Mouse (Mus musculus): Measurements from ENCODE around the gene Hebp1. TPM values are rescaled to one million over a fixed set of nuclear protein-coding genes. Genes with fewer than 3 reads are reported as not detected.

The Hebp1 gene
- polyA plus RNA-seq, 1 experiment from 2014 or later, result 129 TPM

DNA sequence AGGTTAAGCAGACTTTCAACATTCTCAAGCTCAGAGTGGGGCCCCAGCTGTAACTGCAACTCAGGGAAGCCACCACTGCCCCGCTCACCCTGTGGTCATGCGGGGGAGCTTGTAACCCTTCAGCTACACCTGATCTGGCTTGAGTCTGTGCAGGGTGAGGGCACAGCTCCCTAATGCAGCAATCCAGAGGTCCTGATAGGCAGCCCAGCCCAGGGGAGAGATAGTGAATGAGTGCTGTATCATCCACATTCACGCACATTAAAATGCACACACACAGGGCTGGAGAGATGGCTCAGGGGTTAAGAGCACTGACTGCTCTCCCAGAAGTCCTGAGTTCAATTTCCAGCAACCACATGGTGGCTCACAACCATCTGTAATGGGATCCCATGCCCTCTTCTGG, 19.2 kb downstream of the Hebp1 start:
- no peak for DNase-seq
- no peaks in the 10 kb centered on the region for H3K9me3 ChIP-seq (replicated peaks)
- no peak overlapping the region for H3K4me3 ChIP-seq (replicated peaks)
- ATAC-seq (ENCODE audit: low read depth), result peak; percentile 80
- no peak overlapping the region for H3K4me2 ChIP-seq
- H3K27ac ChIP-seq, result no peak overlapping the region
- H3K4me1 ChIP-seq (replicated peaks), result peaks cover 16% of the 10 kb centered on the region
- H3K27me3 ChIP-seq, result peaks cover 35% of the 10 kb centered on the region
- WGBS (ENCODE audit: insufficient replicate concordance), result 20% methylated on average over 3 of the region's 3 CpGs
- no peak overlapping the region for H3K9ac ChIP-seq
- H3K36me3 ChIP-seq, result no peaks in the 10 kb centered on the region

- peaks cover 10% of the 10 kb centered on the region for H3K4me1 ChIP-seq (replicated peaks)
- no peak overlapping the region for H3K9ac ChIP-seq
- no peak overlapping the region for H3K4me3 ChIP-seq (replicated peaks)
- no peak overlapping the region for H3K4me2 ChIP-seq
- H3K9me3 ChIP-seq (replicated peaks), result no peaks in the 10 kb centered on the region
- no peaks in the 10 kb centered on the region for H3K36me3 ChIP-seq
- peaks cover 35% of the 10 kb centered on the region for H3K27me3 ChIP-seq
- no peak overlapping the region for H3K27ac ChIP-seq
- DNase-seq (no peak), ATAC-seq (ENCODE audit: low read depth) (no peak)
These were observed 20.6 kb downstream of the Hebp1 start for GRCm38 (mm10) chr6:135177271-135177670.

DNA sequence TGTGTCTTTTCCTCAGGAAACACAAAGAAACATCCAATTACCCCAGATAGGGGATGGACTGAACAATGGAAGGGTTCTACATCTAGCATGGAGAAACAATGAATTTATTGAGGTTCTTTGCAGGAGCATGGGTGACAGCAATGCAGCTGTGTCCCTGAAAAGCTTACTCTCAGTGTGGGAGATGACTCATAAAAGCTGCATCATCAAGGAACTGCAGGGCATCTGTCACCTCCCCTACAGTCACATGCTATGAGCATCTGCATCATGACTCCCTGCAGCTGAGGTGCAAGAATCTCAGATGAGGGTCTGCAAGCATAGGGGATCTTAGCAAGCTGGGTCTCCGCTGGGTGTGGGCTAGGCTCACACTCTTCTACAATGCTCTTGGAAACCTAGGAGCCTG, 22.8 kb downstream of the Hebp1 start:
- no peak overlapping the region for H3K4me2 ChIP-seq
- peaks cover 20% of the 10 kb centered on the region; the same call in 1 of the 2 replicates for H3K27me3 ChIP-seq
- no peaks in the 10 kb centered on the region for H3K36me3 ChIP-seq
- ATAC-seq (ENCODE audit: low read depth) (no peak), DNase-seq (no peak)
- H3K4me3 ChIP-seq (replicated peaks), result no peak overlapping the region
- H3K27ac ChIP-seq, result no peak overlapping the region
- WGBS (ENCODE audit: insufficient replicate concordance), result 92% methylated on average over 1 of the region's 1 CpGs
- H3K9me3 ChIP-seq (replicated peaks), result no peaks in the 10 kb centered on the region
- H3K4me1 ChIP-seq (replicated peaks), result peaks cover 10% of the 10 kb centered on the region
- H3K9ac ChIP-seq, result no peak overlapping the region

DNA sequence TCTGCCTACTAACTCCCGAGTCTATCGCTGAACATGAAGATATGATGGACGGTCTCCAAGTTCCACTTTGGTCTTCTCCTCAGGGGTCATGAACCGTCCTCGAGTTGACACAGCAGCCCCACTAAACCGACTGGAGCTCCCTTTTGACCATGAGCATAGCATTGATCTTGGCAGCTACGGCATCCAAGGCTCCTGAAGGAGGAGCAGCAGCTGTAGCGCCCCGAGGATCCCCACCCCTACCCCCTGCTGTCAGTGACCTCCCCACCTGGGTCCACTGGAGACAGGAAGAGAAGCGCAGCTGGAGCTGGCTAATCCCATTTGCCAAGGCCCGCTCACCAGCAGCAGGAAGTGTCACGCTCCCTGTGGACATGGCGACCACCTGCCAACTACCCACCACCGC, 26.1 kb downstream of the Hebp1 start:
- WGBS (ENCODE audit: insufficient replicate concordance), result 79% methylated on average over 14 of the region's 14 CpGs
- ATAC-seq (ENCODE audit: low read depth), result no peak
- H3K4me2 ChIP-seq, result no peak overlapping the region

GRCm38 (mm10) chr6:135169246-135169645, 28.6 kb downstream of the Hebp1 start:
- Histone ChIP-seq H3K4me1 (replicated peaks) (peaks cover 38% of the 10 kb centered on the region), H3K27me3 (no peaks in the 10 kb centered on the region), H3K9me3 (replicated peaks) (no peaks in the 10 kb centered on the region), H3K9ac (no peak overlapping the region), H3K4me2 (no peak overlapping the region), H3K36me3 (peaks cover 7% of the 10 kb centered on the region), H3K27ac (no peak overlapping the region), H3K4me3 (replicated peaks) (no peak overlapping the region)
- 68% methylated on average over 3 of the region's 3 CpGs for WGBS (ENCODE audit: insufficient replicate concordance)
- DNase-seq, result no peak
- ATAC-seq (ENCODE audit: low read depth), result no peak

More for the DNA sequence above, 26.1 kb downstream of the Hebp1 start:
- Histone ChIP-seq H3K9me3 (replicated peaks) (no peaks in the 10 kb centered on the region), H3K9ac (no peak overlapping the region), H3K27ac (no peak overlapping the region), H3K36me3 (no peaks in the 10 kb centered on the region), H3K4me3 (replicated peaks) (no peak overlapping the region), H3K27me3 (peaks cover 1% of the 10 kb centered on the region; the same call in 1 of the 2 replicates), H3K4me1 (replicated peaks) (peaks cover 16% of the 10 kb centered on the region)
- DNase-seq, result no peak

- WGBS (ENCODE audit: insufficient replicate concordance), result 72% methylated on average over 6 of the region's 6 CpGs
- H3K4me3 ChIP-seq (replicated peaks), result peak overlapping the region; percentile 91
- no peak for DNase-seq
- no peaks in the 10 kb centered on the region for H3K9me3 ChIP-seq (replicated peaks)
- peak overlapping the region; percentile 99 for H3K27ac ChIP-seq
- no peaks in the 10 kb centered on the region for H3K27me3 ChIP-seq
- no peak for ATAC-seq (ENCODE audit: low read depth)
- peaks cover 45% of the 10 kb centered on the region for H3K4me1 ChIP-seq (replicated peaks)
- H3K4me2 ChIP-seq, result peak overlapping the region; percentile 86
- H3K9ac ChIP-seq, result peak overlapping the region; percentile 93
- peaks cover 14% of the 10 kb centered on the region for H3K36me3 ChIP-seq
These were observed 29.4 kb downstream of the Hebp1 start for GRCm38 (mm10) chr6:135168471-135168870.

- Histone ChIP-seq H3K9ac (peak overlapping the region; percentile 93), H3K27me3 (no peaks in the 10 kb centered on the region), H3K9me3 (replicated peaks) (no peaks in the 10 kb centered on the region), H3K4me3 (replicated peaks) (peak overlapping the region; percentile 91), H3K4me1 (replicated peaks) (peaks cover 53% of the 10 kb centered on the region), H3K4me2 (peak overlapping the region; percentile 86), H3K36me3 (peaks cover 22% of the 10 kb centered on the region), H3K27ac (peak overlapping the region; percentile 99)
- 2% methylated on average over 45 of the region's 46 CpGs for WGBS (ENCODE audit: insufficient replicate concordance)
- DNase-seq (peak; percentile 90), ATAC-seq (ENCODE audit: low read depth) (peak; percentile 78)
These were observed 30.2 kb downstream of the Hebp1 start for GRCm38 (mm10) chr6:135167380-135168311.

DNA sequence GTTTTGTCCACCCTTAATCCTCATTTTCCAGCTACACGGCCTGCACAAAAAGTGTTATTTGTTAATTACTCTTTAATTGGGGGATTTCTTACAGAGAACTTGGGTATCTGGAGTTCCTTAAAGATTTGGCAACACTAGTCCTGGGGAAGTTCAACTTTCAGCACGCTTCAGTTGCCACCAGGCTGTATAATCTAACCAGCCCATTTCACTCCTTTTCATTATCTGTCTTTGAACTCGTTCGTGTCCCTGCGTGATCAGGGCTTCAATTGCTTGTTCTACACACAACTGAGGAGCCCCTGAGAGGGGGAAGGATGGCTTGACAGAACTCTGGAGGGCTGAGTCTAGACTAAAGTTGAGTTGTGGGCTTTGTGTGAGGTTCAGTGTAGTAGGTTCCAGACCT, 31.1 kb downstream of the Hebp1 start:
- peak; percentile 50 for DNase-seq
- Histone ChIP-seq H3K27me3 (no peaks in the 10 kb centered on the region), H3K9me3 (replicated peaks) (no peaks in the 10 kb centered on the region), H3K4me1 (replicated peaks) (peaks cover 61% of the 10 kb centered on the region), H3K36me3 (peaks cover 29% of the 10 kb centered on the region), H3K9ac (peak overlapping the region; percentile 93), H3K27ac (peak overlapping the region; percentile 99), H3K4me2 (peak overlapping the region; percentile 86), H3K4me3 (replicated peaks) (peak overlapping the region; percentile 91)
- 13% methylated on average over 5 of the region's 5 CpGs for WGBS (ENCODE audit: insufficient replicate concordance)
- peak; percentile 43 for ATAC-seq (ENCODE audit: low read depth)

GRCm38 (mm10) chr6:135166262-135166661, 31.6 kb downstream of the Hebp1 start:
- Histone ChIP-seq H3K27me3 (no peaks in the 10 kb centered on the region), H3K36me3 (peaks cover 33% of the 10 kb centered on the region), H3K27ac (peak overlapping the region; percentile 99), H3K4me1 (replicated peaks) (peaks cover 65% of the 10 kb centered on the region), H3K4me2 (peak overlapping the region; percentile 86), H3K9me3 (replicated peaks) (no peaks in the 10 kb centered on the region), H3K9ac (peak overlapping the region; percentile 93), H3K4me3 (replicated peaks) (peak overlapping the region; percentile 91)
- WGBS (ENCODE audit: insufficient replicate concordance), result 38% methylated on average over 3 of the region's 3 CpGs
- DNase-seq (peak; percentile 36), ATAC-seq (ENCODE audit: low read depth) (no peak)

DNA sequence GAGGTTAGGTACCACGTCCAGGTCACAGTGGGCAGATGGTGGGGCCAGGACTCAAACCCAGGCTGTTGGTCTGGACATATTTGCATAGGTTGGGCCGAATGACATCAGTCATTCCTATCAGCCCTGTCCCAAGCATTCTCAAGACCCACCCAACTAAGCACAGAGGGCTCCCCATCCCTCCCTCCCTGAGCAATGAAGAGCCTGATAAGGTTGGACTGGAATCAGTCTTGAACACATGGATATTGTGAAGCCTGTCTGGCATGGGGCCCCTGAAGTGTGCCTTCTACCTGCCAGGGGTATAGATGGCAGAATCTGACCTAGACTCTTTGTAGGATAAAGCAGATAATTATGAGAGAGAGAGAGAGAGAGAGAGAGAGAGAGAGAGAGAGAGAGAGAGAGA, 32.1 kb downstream of the Hebp1 start:
- Histone ChIP-seq H3K4me2 (peak overlapping the region; percentile 86), H3K27ac (peak overlapping the region; percentile 99), H3K4me3 (replicated peaks) (peak overlapping the region; percentile 91), H3K27me3 (no peaks in the 10 kb centered on the region), H3K36me3 (peaks cover 35% of the 10 kb centered on the region), H3K4me1 (replicated peaks) (peaks cover 71% of the 10 kb centered on the region), H3K9me3 (replicated peaks) (no peaks in the 10 kb centered on the region), H3K9ac (peak overlapping the region; percentile 93)
- ATAC-seq (ENCODE audit: low read depth), result peak; percentile 86
- WGBS (ENCODE audit: insufficient replicate concordance), result 16% methylated on average over 2 of the region's 2 CpGs
- peak; percentile 75 for DNase-seq

GRCm38 (mm10) chr6:135165191-135165590, 32.6 kb downstream of the Hebp1 start:
- WGBS (ENCODE audit: insufficient replicate concordance), result 31% methylated on average over 3 of the region's 3 CpGs
- no peak for ATAC-seq (ENCODE audit: low read depth)
- no peak for DNase-seq
- peak overlapping the region; percentile 99 for H3K27ac ChIP-seq
- H3K36me3 ChIP-seq, result peaks cover 39% of the 10 kb centered on the region
- H3K9ac ChIP-seq, result peak overlapping the region; percentile 93
- H3K4me2 ChIP-seq, result peak overlapping the region; percentile 86
- H3K9me3 ChIP-seq (replicated peaks), result no peaks in the 10 kb centered on the region
- peaks cover 76% of the 10 kb centered on the region for H3K4me1 ChIP-seq (replicated peaks)
- no peaks in the 10 kb centered on the region for H3K27me3 ChIP-seq
- H3K4me3 ChIP-seq (replicated peaks), result peak overlapping the region; percentile 91

Measured in liver, embryonic 13.5 days (tissue).